Mouse (Mus musculus): ENCODE measurements around the gene Fgfr2. TPM values are rescaled to one million over a fixed set of nuclear protein-coding genes. Genes with fewer than 3 reads are reported as not detected.

The Fgfr2 gene
- polyA plus RNA-seq, 1 experiment = 3.0 TPM

GRCm38 (mm10) chr7:130961429-130961828 lies 2161.7 kb downstream of the Fgfr2 start:
- H3K27me3 ChIP-seq (ENCODE audit: control insufficient read depth, insufficient read depth, low read length) = no peaks in the 10 kb centered on the region
- H3K4me3 ChIP-seq (ENCODE audit: control insufficient read depth, low read depth, low read length) = no peak overlapping the region
- TF ChIP-seq POLR2A (IDR thresholded peaks at IDR 0.05; ENCODE audit: control insufficient read depth, low read depth, low read length) (no peak), CTCF (IDR thresholded peaks at IDR 0.05; ENCODE audit: control insufficient read depth, insufficient read depth, insufficient replicate concordance, low read depth, low read length) (no peak)
- H3K4me1 ChIP-seq (ENCODE audit: control insufficient read depth, insufficient read depth, low read length) = peaks cover 2% of the 10 kb centered on the region; the same call in 1 of the 2 replicates
- no peak overlapping the region for H3K27ac ChIP-seq (ENCODE audit: control insufficient read depth, insufficient read depth, low read depth, low read length)
- no peaks in the 10 kb centered on the region for H3K36me3 ChIP-seq (ENCODE audit: control insufficient read depth, insufficient read depth, low read length)

GRCm38 (mm10) chr7:130959868-130960267 lies 2163.3 kb downstream of the Fgfr2 start:
- TF ChIP-seq POLR2A (IDR thresholded peaks at IDR 0.05; ENCODE audit: control insufficient read depth, low read depth, low read length) (no peak), CTCF (IDR thresholded peaks at IDR 0.05; ENCODE audit: control insufficient read depth, insufficient read depth, insufficient replicate concordance, low read depth, low read length) (no peak)
- Histone ChIP-seq H3K27me3 (ENCODE audit: control insufficient read depth, insufficient read depth, low read length) (no peaks in the 10 kb centered on the region), H3K4me3 (ENCODE audit: control insufficient read depth, low read depth, low read length) (no peak overlapping the region), H3K27ac (ENCODE audit: control insufficient read depth, insufficient read depth, low read depth, low read length) (no peak overlapping the region), H3K36me3 (ENCODE audit: control insufficient read depth, insufficient read depth, low read length) (no peaks in the 10 kb centered on the region), H3K4me1 (ENCODE audit: control insufficient read depth, insufficient read depth, low read length) (peaks cover 2% of the 10 kb centered on the region; the same call in 1 of the 2 replicates)

- TF ChIP-seq CTCF (IDR thresholded peaks at IDR 0.05; ENCODE audit: control insufficient read depth, insufficient read depth, insufficient replicate concordance, low read depth, low read length) = no peak
- H3K4me1 ChIP-seq (ENCODE audit: control insufficient read depth, insufficient read depth, low read length) = peaks cover 2% of the 10 kb centered on the region; the same call in 1 of the 2 replicates
- H3K36me3 ChIP-seq (ENCODE audit: control insufficient read depth, insufficient read depth, low read length) = no peaks in the 10 kb centered on the region
- no peak overlapping the region for H3K27ac ChIP-seq (ENCODE audit: control insufficient read depth, insufficient read depth, low read depth, low read length)
- no peaks in the 10 kb centered on the region for H3K27me3 ChIP-seq (ENCODE audit: control insufficient read depth, insufficient read depth, low read length)
- no peak overlapping the region for H3K4me3 ChIP-seq (ENCODE audit: control insufficient read depth, low read depth, low read length)
These were observed 2164.6 kb downstream of the Fgfr2 start for GRCm38 (mm10) chr7:130958551-130958950.

GRCm38 (mm10) chr7:130954177-130954601 lies 2169.0 kb downstream of the Fgfr2 start:
- no peak overlapping the region for H3K4me3 ChIP-seq (ENCODE audit: control insufficient read depth, low read depth, low read length)
- peak overlapping the region; percentile 10; the same call in 1 of the 2 replicates for H3K27ac ChIP-seq (ENCODE audit: control insufficient read depth, insufficient read depth, low read depth, low read length)
- no peaks in the 10 kb centered on the region for H3K36me3 ChIP-seq (ENCODE audit: control insufficient read depth, insufficient read depth, low read length)
- no peaks in the 10 kb centered on the region; the same call in 1 of the 2 replicates for H3K4me1 ChIP-seq (ENCODE audit: control insufficient read depth, insufficient read depth, low read length)
- no peaks in the 10 kb centered on the region for H3K27me3 ChIP-seq (ENCODE audit: control insufficient read depth, insufficient read depth, low read length)
- no peak for TF ChIP-seq CTCF (IDR thresholded peaks at IDR 0.05; ENCODE audit: control insufficient read depth, insufficient read depth, insufficient replicate concordance, low read depth, low read length)
- TF ChIP-seq POLR2A (IDR thresholded peaks at IDR 0.05; ENCODE audit: control insufficient read depth, low read depth, low read length) = no peak

GRCm38 (mm10) chr7:130953376-130953775 lies 2169.8 kb downstream of the Fgfr2 start:
- H3K27me3 ChIP-seq (ENCODE audit: control insufficient read depth, insufficient read depth, low read length) = no peaks in the 10 kb centered on the region
- H3K4me3 ChIP-seq (ENCODE audit: control insufficient read depth, low read depth, low read length) = no peak overlapping the region
- no peak for TF ChIP-seq POLR2A (IDR thresholded peaks at IDR 0.05; ENCODE audit: control insufficient read depth, low read depth, low read length)
- no peak for TF ChIP-seq CTCF (IDR thresholded peaks at IDR 0.05; ENCODE audit: control insufficient read depth, insufficient read depth, insufficient replicate concordance, low read depth, low read length)
- no peaks in the 10 kb centered on the region; the same call in 1 of the 2 replicates for H3K4me1 ChIP-seq (ENCODE audit: control insufficient read depth, insufficient read depth, low read length)
- H3K27ac ChIP-seq (ENCODE audit: control insufficient read depth, insufficient read depth, low read depth, low read length) = peak overlapping the region; percentile 19; the same call in 1 of the 2 replicates
- H3K36me3 ChIP-seq (ENCODE audit: control insufficient read depth, insufficient read depth, low read length) = no peaks in the 10 kb centered on the region

GRCm38 (mm10) chr7:130951004-130951403 lies 2172.1 kb downstream of the Fgfr2 start:
- Histone ChIP-seq H3K27ac (ENCODE audit: control insufficient read depth, insufficient read depth, low read depth, low read length) (no peak overlapping the region), H3K36me3 (ENCODE audit: control insufficient read depth, insufficient read depth, low read length) (no peaks in the 10 kb centered on the region), H3K4me1 (ENCODE audit: control insufficient read depth, insufficient read depth, low read length) (no peaks in the 10 kb centered on the region; the same call in 1 of the 2 replicates), H3K4me3 (ENCODE audit: control insufficient read depth, low read depth, low read length) (no peak overlapping the region), H3K27me3 (ENCODE audit: control insufficient read depth, insufficient read depth, low read length) (no peaks in the 10 kb centered on the region)
- no peak for TF ChIP-seq CTCF (IDR thresholded peaks at IDR 0.05; ENCODE audit: control insufficient read depth, insufficient read depth, insufficient replicate concordance, low read depth, low read length)
- TF ChIP-seq POLR2A (IDR thresholded peaks at IDR 0.05; ENCODE audit: control insufficient read depth, low read depth, low read length) = no peak

GRCm38 (mm10) chr7:130950482-130950881 lies 2172.7 kb downstream of the Fgfr2 start:
- TF ChIP-seq POLR2A (IDR thresholded peaks at IDR 0.05; ENCODE audit: control insufficient read depth, low read depth, low read length) (no peak), CTCF (IDR thresholded peaks at IDR 0.05; ENCODE audit: control insufficient read depth, insufficient read depth, insufficient replicate concordance, low read depth, low read length) (no peak)
- H3K27ac ChIP-seq (ENCODE audit: control insufficient read depth, insufficient read depth, low read depth, low read length) = no peak overlapping the region
- no peaks in the 10 kb centered on the region for H3K27me3 ChIP-seq (ENCODE audit: control insufficient read depth, insufficient read depth, low read length)
- H3K4me3 ChIP-seq (ENCODE audit: control insufficient read depth, low read depth, low read length) = no peak overlapping the region
- no peaks in the 10 kb centered on the region; the same call in 1 of the 2 replicates for H3K4me1 ChIP-seq (ENCODE audit: control insufficient read depth, insufficient read depth, low read length)
- no peaks in the 10 kb centered on the region for H3K36me3 ChIP-seq (ENCODE audit: control insufficient read depth, insufficient read depth, low read length)
